Mouse (Mus musculus) lung, embryonic 16.5 days (tissue): ENCODE results near the gene Hs3st1. TPM values are rescaled to one million over a fixed set of nuclear protein-coding genes. Genes with fewer than 3 reads are reported as not detected.
"Not testable (repeated sequence)": the region's sequence is repeated elsewhere in the genome, so short reads cannot be mapped to it uniquely, and the experiment has no call there.

Source experiments
- ATAC-seq: fragments of 200-750 bp; cut with Nextera tagmentation; 2 replicates; pipeline ENCODE4 v1.8.0; 2017; ENCODE audit warnings: low read depth, mild to moderate bottlenecking, moderate library complexity
- H3K27ac ChIP-seq: fragments of 300-500 bp; sonication (generic); 2 replicates; pipeline ENCODE4 v1.5.1; 2014; ENCODE audit warnings: mild to moderate bottlenecking, control low read depth, low read length
- H3K27me3 ChIP-seq: fragments of 300-500 bp; sonication (generic); 2 replicates; pipeline ENCODE4 v1.6.1; 2014; ENCODE audit warnings: low read depth, low read length, mixed read lengths; ENCODE audit not compliant: control insufficient read depth, insufficient read depth
- H3K36me3 ChIP-seq: fragments of 300-500 bp; sonication (generic); 2 replicates; pipeline ENCODE4 v1.6.1; 2014; ENCODE audit warnings: low read length; ENCODE audit not compliant: control insufficient read depth, insufficient read depth
- H3K4me1 ChIP-seq: fragments of 300-500 bp; sonication (generic); replicated peaks from 2 replicates; pipeline ENCODE4 v1.6.1; 2014; ENCODE audit warnings: low read length, mixed read lengths; ENCODE audit not compliant: control insufficient read depth, insufficient read depth
- H3K4me2 ChIP-seq: fragments of 300-500 bp; sonication (generic); 2 replicates; pipeline ENCODE4 v1.6.1; 2014; ENCODE audit warnings: low read depth, low read length, control low read depth
- H3K4me3 ChIP-seq: fragments of 300-500 bp; sonication (generic); 2 replicates; pipeline ENCODE4 v1.5.1; 2014; ENCODE audit warnings: mild to moderate bottlenecking, low read length, control low read depth
- H3K9ac ChIP-seq: fragments of 300-500 bp; sonication (generic); 2 replicates; pipeline ENCODE4 v1.6.1; 2014; ENCODE audit warnings: low read length, control low read depth
- H3K9me3 ChIP-seq: fragments of 300-500 bp; sonication (generic); 2 replicates; pipeline ENCODE4 v1.6.1; 2016; ENCODE audit warnings: low read length; ENCODE audit not compliant: control insufficient read depth
- WGBS: fragments of 180-500 bp; shearing (Covaris S2); extraction: QIAGEN DNeasy Blood & Tissue Kit; methylation state at CpG from one replicate; pipeline ENCODE4 v1.1.7; 2014; 5-methylcytosine and 5-hydroxymethylcytosine counted together
- polyA plus RNA-seq: library from polyadenylated mRNA; unstranded; fragments of >200 nt; fragmentation: Nextera tagmentation; extraction: Ambion mirVana; gene quantifications from 2 replicates; pipeline ENCODE4 v1.2.1, GENCODE M21; 2015

Hs3st1 gene
- polyA plus RNA-seq: 2.7 and 3.0 TPM in 2 replicates

DNA sequence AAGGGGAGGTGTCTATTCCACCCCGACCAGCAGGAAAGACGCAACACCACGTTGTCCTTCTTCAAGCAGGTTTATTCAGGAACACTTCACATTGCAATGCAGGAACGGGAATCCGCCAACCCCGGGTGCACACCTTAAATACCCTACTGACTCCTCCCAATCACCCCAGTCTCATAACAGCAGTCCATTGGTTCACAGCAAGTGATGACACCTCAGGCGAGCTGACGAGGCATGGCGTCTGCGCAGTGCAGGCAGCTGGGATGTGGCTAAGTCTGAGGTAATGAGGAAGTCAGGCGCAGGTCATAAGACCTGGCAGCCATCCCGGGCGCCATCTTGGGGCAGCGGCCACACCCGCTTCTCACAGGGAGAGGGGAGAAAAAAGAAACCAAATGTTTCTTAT, at the start of gene Hs3st1:
Gene Hs3st1 (minus strand): TSS at position 101 of the 400 bp plus-strand sequence.
- H3K4me2 ChIP-seq, ATAC-seq, H3K36me3 ChIP-seq, H3K9ac ChIP-seq, H3K27me3 ChIP-seq, H3K27ac ChIP-seq, H3K4me1 ChIP-seq, H3K4me3 ChIP-seq, H3K9me3 ChIP-seq: not testable (repeated sequence)
- WGBS: 89% methylated on average over 15 of the region's 15 CpGs

DNA sequence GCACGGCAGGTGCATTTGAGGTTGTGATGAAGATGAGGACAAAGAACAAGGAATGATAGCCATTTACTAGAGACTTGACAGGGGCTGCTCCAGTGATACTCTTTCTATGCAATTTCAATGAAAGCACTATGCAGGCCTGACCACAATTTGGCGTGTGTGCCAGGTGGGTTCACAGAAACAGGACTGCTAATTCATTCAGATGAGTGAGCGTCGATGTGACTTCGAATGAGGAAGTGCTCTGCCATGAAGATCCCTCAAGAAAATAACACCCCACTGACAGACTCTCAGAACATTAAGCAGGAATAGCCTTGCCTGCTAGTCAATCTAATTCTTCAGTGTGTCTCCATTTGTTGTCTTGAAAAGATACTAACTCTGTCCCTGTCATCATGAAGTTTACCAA, 49.4 kb upstream of the Hs3st1 start:
- Histone ChIP-seq H3K4me3 (no peak overlapping the region), H3K9me3 (no peaks in the 10 kb centered on the region), H3K4me1 (no peaks in the 10 kb centered on the region), H3K36me3 (no peaks in the 10 kb centered on the region), H3K9ac (no peak overlapping the region), H3K27ac (no peak overlapping the region), H3K4me2 (no peak overlapping the region), H3K27me3 (no peaks in the 10 kb centered on the region)
- WGBS: 82% methylated on average over 5 of the region's 5 CpGs
- ATAC-seq: no peak

DNA sequence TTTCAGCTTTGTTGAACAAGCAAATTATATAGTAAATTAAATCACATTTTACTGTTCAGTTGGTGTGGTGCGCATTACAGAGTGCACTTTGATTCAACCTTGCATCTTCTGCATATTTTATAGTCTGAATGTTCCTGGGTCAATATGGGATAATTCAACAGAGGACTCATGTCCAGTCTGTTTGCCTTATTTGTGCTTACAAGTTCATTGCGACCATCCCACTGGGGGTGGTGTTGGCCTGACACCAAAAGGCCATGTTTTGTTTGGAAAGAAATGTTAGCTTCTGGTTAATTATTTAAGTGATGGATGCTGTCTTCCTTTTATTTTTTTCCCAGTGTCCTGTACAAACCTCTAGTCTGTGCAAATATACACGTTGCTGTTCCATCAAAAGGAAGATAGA, 48.7 kb upstream of the Hs3st1 start:
- 64% methylated on average over 3 of the region's 3 CpGs for WGBS
- no peaks in the 10 kb centered on the region for H3K27me3 ChIP-seq
- H3K27ac ChIP-seq: no peak overlapping the region

DNA sequence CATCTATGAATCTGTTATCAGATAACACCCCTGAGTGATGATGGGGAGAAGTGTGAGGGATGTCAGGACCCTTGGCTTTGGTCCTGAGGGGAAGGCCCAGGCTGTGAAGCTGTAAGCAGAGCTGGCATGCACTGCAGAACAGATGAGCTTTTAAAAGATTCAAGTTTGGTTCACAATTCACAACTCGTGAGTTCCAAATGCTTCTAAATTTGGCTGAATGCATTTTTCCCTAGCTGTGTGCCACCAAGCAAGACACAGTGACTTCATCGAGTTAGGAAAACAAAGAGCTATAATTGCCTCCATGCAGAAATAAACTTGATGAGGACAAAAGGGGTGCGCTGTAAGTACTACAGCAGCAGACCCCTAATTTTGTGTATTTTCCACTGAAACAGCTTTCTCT, 48.2 kb upstream of the Hs3st1 start:
- no peaks in the 10 kb centered on the region for H3K36me3 ChIP-seq
- H3K9me3 ChIP-seq: no peaks in the 10 kb centered on the region
- 75% methylated on average over 3 of the region's 3 CpGs for WGBS
- no peak overlapping the region for H3K4me3 ChIP-seq
- no peaks in the 10 kb centered on the region for H3K4me1 ChIP-seq
- no peaks in the 10 kb centered on the region for H3K27me3 ChIP-seq
- ATAC-seq: no peak
- H3K4me2 ChIP-seq: no peak overlapping the region
- H3K27ac ChIP-seq: no peak overlapping the region
- no peak overlapping the region for H3K9ac ChIP-seq

More for the DNA sequence above, 48.7 kb upstream of the Hs3st1 start:
- Histone ChIP-seq H3K9me3 (no peaks in the 10 kb centered on the region), H3K4me3 (no peak overlapping the region), H3K36me3 (no peaks in the 10 kb centered on the region), H3K9ac (no peak overlapping the region), H3K4me2 (no peak overlapping the region), H3K4me1 (no peaks in the 10 kb centered on the region)
- ATAC-seq: no peak

GRCm38 (mm10) chr5:39802110-39802509, 46.8 kb upstream of the Hs3st1 start:
- Histone ChIP-seq H3K4me2 (no peak overlapping the region), H3K9ac (no peak overlapping the region), H3K27ac (no peak overlapping the region), H3K27me3 (no peaks in the 10 kb centered on the region), H3K9me3 (no peaks in the 10 kb centered on the region), H3K4me1 (no peaks in the 10 kb centered on the region), H3K36me3 (no peaks in the 10 kb centered on the region), H3K4me3 (no peak overlapping the region)
- ATAC-seq: no peak
- WGBS: 63% methylated on average over 3 of the region's 3 CpGs

DNA sequence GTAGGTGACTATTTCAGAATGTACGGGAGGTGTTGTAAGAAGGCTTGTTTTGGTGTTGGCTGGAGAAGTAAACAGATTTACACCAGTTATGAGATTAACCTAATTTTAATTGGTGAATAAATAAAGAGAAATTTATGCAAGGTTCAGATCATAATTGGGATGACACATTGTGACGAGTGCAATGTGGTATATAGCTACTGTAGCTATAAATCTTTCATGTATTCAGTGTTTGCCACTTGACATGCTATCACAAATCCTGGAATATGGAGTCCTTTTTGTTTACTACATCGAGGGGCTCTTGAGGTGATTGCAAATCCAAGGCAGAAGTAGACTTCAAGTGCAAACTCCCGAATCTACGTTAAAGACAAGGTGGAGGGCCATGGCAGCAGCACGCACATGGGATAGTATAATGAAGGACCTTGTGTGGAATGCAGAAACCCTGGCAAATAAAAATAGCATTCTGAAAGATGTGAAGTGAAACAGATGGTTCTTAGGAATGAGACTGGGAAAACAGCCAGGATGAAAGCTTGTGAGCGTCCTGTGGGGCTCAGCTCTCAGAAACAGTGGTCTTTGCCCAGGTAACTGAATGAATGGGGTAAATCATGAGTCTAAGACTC, 21.9 kb upstream of the Hs3st1 start:
- Histone ChIP-seq H3K9me3 (no peaks in the 10 kb centered on the region), H3K4me2 (no peak overlapping the region), H3K9ac (no peak overlapping the region), H3K27ac (no peak overlapping the region), H3K4me3 (no peak overlapping the region), H3K36me3 (no peaks in the 10 kb centered on the region), H3K4me1 (no peaks in the 10 kb centered on the region), H3K27me3 (no peaks in the 10 kb centered on the region)
- no peak for ATAC-seq
- 66% methylated on average over 7 of the region's 7 CpGs for WGBS

GRCm38 (mm10) chr5:39771680-39772348, 16.5 kb upstream of the Hs3st1 start:
- Histone ChIP-seq H3K27me3 (no peaks in the 10 kb centered on the region), H3K4me2 (no peak overlapping the region), H3K9me3 (no peaks in the 10 kb centered on the region), H3K9ac (no peak overlapping the region), H3K4me1 (no peaks in the 10 kb centered on the region), H3K4me3 (no peak overlapping the region), H3K36me3 (no peaks in the 10 kb centered on the region), H3K27ac (no peak overlapping the region)
- 57% methylated on average over 5 of the region's 5 CpGs for WGBS
- ATAC-seq: no peak

GRCm38 (mm10) chr5:39761682-39762456, 6.6 kb upstream of the Hs3st1 start:
- no peak overlapping the region for H3K9ac ChIP-seq
- 68% methylated on average over 8 of the region's 8 CpGs for WGBS
- no peak overlapping the region for H3K27ac ChIP-seq
- no peaks in the 10 kb centered on the region for H3K36me3 ChIP-seq
- no peak overlapping the region for H3K4me3 ChIP-seq
- H3K4me2 ChIP-seq: no peak overlapping the region
- no peaks in the 10 kb centered on the region for H3K4me1 ChIP-seq
- no peak for ATAC-seq
- no peaks in the 10 kb centered on the region for H3K9me3 ChIP-seq
- H3K27me3 ChIP-seq: no peaks in the 10 kb centered on the region

DNA sequence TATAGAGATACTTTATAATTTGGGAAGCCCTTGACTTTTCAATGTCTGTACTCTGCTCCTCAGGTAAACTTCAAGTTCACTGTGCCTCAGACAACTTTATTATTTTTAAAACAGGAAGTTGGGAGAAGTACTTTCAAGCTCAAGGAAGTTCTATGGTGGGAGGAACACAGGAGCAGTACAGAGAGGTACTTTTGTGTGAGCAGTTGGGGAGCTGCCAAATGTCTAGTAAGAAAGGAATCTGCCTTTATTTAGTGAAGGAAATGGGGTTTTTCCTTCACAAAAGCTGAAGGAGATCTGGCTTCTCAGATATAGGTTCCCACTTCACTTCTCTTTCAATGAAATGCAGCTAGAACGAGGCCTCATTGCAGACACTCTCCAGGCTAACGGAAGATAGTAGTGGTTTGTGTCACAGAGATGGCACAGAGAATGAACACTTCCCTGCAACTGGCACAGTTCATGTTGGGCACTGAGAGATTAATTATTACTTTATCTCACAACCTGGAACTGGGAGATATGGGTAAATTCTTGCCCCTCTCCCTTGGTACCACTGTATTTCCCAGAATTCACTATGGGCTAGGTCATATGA, 3.7 kb upstream of the Hs3st1 start:
- no peaks in the 10 kb centered on the region for H3K27me3 ChIP-seq
- H3K27ac ChIP-seq: peak overlapping the region; percentile 26
- H3K4me3 ChIP-seq: no peak overlapping the region
- no peak overlapping the region for H3K4me2 ChIP-seq
- 42% methylated on average over 2 of the region's 2 CpGs for WGBS
- no peaks in the 10 kb centered on the region for H3K9me3 ChIP-seq
- H3K4me1 ChIP-seq: no peaks in the 10 kb centered on the region
- no peaks in the 10 kb centered on the region for H3K36me3 ChIP-seq
- ATAC-seq: peak; percentile 67
- no peak overlapping the region for H3K9ac ChIP-seq
